Mouse (Mus musculus): ENCODE measurements around the gene Mst1r.

Gene Mst1r

DNA sequence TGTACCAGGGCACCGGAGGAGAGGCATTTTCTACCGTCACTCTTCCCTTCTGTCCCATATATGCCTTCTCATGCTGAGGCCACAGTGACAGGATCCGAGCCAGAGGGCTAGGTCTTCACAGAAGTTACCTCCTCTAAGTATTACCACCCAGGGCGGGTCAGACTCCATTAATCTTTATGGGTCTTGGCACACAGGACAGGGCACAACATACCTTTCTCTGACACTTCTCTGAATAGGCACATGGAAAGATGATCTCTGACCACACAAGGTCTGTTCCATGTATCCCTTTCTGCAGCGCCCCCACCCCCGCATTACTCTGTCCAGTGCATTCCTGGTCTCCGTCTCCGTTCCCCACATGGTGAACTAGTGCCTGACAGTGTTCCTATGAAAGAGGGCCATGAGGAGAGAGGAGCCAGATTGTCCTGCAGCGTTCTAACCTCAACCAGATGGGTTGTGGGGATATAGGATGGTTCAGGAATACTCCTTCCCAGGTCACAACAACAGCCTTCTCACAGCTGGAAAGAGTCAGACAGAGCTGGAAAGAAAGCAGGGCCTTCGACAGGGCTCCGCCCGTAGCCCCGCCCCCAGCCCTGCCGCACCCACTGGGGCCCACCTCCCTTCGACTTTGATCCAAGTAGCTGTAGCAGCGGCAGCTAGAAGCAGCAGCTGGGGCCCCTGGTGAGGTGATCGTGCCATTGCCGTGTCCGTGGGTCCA is at the start of gene Mst1r:
Gene Mst1r (plus strand): TSS at position 622 of the 715 bp plus-strand sequence.
- in situ Hi-C loops (cut with MboI, MseI) = no loop called here

DNA sequence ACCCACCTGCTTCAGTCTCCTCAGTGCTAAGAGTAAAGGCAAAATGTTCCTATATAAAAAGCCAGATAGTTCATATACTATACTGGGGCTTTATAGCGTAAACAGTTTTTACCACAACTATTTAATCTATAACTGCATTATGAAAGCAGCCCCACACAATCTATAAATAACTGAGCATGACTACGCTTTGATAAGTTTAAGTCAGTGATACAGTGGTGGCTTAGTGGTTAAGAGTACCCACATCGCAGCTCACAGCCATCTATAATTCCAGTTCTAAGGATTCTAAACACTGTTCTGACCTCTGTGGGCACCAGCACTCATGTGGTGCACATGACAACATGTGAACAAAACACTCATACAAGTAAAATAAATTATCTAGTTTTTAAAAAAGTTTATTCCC is 48.3 kb upstream of the Mst1r start:
- in situ Hi-C loops (cut with MboI, MseI) = no loop called here

DNA sequence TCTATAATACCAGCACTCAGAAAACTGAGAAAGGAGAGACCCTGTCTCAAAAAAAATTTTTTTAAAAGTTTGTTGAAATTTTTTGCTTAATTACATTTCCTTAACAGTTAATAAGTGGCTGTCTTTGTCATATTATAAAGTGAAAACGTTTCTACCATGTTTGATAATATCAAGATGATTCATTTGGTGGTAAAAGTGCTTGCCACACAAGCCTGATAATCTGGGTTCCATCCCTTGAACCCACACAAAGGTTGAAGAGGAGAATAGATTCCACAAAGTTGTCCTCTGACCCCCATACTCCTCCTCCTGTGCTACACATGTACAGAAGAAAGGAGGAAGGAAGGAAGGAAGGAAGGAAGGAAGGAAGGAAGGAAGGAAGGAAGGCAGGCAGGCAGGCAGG is 42.2 kb upstream of the Mst1r start:
- in situ Hi-C loops (cut with MboI, MseI) = no loop called here

DNA sequence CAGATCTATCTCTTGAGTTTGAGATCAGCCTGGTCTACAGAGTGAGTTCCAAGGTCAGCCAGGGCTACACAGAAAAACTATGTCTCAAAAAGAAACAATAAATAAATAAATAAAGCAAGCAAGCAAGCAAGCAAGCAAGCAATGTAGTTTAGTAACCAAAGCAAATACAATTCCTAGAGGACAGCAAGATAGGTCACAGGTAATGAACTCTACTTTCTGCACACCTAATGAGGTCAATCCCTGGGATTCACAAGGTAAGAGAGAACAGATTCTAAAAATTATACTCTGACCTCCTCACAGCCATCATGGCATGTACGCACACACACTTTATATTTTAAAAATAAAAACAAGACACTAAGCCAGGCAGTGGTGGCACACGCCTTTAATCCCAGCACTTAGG is 40.6 kb upstream of the Mst1r start:
- in situ Hi-C loops (cut with MboI, MseI) = no loop called here

DNA sequence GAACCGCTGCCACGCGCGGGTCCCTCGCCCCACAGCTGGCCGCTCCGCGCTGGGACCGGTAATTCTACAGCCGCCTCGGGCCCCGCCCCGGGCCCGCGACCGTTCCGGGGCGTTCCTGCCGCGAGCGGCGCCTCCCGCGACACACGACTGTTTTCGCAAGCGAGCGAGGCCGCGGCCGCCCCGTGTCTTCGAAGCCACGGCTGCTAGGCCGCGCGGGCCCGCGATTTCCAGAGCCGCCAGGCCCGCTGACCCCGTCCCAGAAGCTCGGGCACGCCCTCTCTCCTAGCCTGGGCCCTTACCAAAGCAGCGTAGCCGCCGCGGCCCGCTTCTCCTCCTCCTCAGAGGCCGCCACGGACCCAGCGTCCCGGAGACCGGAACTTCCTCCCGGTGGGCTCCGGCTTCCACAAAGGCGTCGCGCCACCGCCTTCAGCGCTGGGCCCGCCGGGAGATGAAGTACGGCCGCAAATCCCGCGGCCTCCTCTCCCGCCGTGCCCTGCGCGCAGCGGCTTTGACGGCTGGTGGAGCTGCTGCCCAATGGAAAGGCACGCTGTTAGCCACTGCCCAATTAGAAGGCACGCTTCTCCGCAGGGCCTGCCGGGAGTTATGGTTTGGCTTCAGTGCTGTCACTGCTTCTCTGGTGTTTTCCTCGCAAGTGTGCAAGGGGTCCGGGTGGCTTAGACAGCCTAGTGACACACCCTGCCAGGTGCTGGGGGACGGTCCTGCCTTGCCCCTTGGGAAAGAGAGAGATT is 34.1 kb upstream of the Mst1r start:
- in situ Hi-C loops (cut with MboI, MseI) = no loop called here

DNA sequence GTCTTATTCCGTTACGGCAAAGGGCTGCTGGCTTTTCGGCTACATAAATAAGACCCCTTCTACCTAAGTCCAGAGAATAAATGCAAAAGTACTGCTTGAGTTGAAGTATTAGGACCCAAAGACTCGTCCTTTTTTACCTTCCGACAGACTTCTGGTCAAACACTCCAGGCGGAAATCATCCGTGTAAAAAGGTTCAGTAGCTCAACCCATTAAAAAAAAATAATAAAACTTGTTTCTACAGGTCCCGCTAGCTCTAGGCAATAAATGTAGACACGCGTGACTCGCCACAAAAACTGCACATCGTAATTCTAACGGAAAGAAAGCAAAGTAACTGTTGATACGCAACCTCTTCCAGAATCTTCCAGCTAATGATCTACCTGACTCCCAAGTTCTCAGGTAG is 33.5 kb upstream of the Mst1r start, which contains the start of gene Rbm6:
Gene Rbm6 (minus strand): TSS at position 101 of the 400 bp plus-strand sequence.
- in situ Hi-C loops (cut with MboI, MseI) = no loop called here

DNA sequence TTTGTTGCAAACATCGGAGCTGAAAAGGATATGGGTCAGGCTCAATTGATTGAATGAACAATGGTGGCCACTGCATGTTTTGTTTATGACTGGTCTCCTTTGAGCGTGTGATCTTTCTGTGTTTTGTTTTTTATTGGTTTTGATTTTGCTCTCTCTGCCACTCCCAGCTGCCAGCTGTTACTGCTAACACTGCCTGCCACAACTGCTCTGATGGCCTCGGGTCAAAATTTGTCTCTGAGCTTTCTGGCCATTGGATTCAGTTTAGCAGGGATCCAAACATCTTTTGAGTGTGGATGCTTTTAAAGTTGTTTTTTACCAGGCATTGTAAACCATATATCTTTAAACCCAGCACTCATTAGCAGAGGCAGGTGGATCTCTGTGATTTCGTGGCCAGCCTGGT is 26.3 kb upstream of the Mst1r start:
- in situ Hi-C loops (cut with MboI, MseI) = loop anchor here in 1 of 2 experiments (10.0 kb wide), 1 partner anchor 1676 kb away; the partner anchor contains the start of gene Twf2

DNA sequence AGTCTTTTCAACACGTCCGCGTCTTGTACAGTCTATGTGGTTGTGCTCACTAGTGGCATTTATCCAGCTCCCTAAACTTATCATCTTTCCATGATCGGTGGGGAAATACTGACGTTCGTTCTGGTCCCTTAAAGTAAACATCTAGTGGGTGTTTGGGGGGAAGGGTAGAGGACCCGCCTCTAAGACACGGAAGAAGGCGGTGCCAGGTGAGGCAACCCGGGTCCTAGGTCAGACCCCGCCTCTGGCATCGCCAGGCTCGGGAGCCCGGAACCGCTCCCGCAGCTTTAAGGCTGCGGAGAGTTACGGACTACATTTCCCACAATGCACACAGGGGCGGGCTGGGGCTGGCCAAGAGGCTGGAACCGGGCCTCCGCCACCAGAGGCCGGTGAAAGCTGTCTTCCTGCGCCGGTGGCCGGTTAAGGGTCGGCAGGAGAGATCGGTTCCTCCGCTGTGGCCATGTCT is 18.8 kb upstream of the Mst1r start, which contains the start of gene Mon1a:
Gene Mon1a (plus strand): TSS at position 348 of the 463 bp plus-strand sequence.
- in situ Hi-C loops (cut with MboI, MseI) = loop anchor here in 1 of 2 experiments (10.0 kb wide), 1 partner anchor 1683 kb away; the partner anchor contains the start of gene Twf2

DNA sequence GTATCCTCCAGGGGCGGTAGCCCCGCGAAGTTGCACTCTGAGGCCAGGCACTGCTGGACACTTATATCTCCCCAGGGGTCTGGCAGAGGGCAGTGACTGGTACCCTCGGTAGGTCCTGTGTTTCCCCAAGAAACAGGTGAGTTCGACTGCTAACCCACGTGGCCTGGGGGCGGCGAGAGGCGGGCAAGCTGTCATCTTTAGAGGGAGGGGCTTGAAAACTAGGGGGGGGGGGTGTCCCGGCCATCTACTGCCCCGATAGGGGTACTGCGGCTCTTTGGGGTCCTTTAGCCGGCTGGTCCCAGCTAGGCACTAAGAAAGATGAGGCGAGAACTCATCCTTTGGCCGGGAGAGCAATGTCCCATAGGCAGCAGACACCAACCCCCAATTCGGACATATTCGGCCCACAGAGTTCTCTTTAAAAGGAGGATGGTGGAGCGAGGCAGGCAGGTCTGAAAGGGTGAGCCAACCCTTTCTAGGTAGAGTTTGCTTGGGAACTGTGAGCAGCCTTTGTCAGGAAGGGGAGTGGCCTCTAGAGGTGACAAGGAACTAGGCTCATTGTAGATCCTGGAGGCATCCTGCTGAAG is 18.3 kb upstream of the Mst1r start:
- in situ Hi-C loops (cut with MboI, MseI) = loop anchor here in 1 of 2 experiments (10.0 kb wide), 1 partner anchor 1684 kb away; the partner anchor contains the start of gene Twf2

DNA sequence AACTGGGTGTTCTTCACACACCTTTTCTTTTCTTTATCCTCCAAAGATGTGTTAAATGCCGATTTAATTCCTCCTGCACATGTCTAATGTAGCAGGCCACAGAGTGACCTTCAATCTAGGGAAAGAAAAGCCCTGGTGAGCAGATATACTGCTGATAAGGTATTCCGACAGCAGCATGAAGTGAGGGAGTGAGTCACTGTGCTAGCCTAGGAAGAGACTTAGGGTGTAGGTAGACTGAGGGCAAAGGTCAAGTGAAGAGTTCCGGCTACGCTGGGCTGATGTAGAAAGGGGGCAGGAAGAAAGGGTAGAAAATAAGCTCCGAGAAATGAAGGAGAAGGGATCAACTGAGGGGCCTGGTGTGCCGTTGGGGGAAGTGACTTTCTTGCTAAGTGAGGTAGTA is 16.4 kb upstream of the Mst1r start:
- in situ Hi-C loops (cut with MboI, MseI) = loop anchor here in 1 of 2 experiments (5.0 kb wide), 1 partner anchor 102 kb away; the partner anchor contains the start of gene Cdhr4

DNA sequence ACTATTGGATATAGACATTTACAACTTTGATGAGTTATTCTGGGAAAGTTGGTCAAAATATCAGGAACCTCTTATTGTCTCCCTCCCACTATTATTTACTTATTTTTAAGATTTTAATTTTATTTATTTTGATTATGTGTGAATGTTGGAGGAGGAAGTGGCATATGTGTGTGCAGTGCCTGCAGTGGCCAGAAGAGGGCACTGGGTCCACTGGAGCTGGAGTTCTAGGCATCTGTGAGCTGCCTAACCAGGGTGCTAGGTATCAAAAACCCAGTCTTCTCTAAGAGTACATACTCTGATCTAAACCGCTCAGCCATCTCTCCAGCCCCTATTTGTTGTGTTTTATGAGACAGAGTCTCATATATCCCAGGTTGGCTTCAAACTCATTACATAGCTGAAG is 15.7 kb upstream of the Mst1r start:
- in situ Hi-C loops (cut with MboI, MseI) = loop anchor here in 1 of 2 experiments (5.0 kb wide), 1 partner anchor 101 kb away; the partner anchor contains the start of gene Cdhr4

DNA sequence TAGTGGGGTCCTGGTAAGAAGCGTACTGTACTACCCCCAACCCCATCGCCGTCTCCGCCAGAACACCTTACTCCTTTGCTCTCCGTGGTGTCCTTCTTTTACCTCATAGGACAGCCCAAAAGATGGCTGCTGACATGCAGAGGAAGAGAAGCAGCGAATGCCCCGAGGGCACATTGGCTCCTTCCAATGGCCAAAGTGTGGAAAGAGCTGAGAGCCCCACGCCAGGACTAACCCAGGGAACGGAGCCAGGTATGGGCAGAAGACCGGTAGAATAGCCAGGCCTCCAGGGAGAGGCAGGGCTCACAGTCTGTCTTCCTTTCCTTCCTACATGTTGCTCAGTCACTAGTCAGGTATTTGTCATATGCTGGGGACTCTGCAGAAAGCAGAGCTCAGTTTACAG is 8.1 kb upstream of the Mst1r start:
- in situ Hi-C loops (cut with MboI, MseI) = no loop called here

DNA sequence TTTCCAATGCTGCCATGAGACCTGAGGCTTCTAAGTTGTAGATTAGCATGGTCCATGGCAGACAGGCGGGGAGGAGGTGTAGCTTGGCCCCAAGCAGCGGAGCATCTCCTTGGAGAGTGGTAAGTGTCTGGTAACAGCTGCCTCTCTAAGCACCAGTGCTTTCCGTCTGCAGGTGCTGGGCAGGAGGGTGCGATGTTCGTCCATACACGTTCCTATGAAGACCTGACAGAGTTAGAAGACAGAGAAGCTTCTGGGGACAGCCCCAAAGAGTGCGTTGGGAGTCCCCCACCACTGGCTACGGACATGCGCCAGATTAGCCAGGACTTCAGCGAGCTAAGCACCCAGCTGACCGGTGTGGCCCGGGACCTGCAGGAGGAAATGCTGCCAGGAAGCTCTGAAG is 6.8 kb upstream of the Mst1r start:
- in situ Hi-C loops (cut with MboI, MseI) = loop anchor here in 1 of 2 experiments (5.0 kb wide), 1 partner anchor 167 kb away; no protein-coding TSS in a partner anchor

DNA sequence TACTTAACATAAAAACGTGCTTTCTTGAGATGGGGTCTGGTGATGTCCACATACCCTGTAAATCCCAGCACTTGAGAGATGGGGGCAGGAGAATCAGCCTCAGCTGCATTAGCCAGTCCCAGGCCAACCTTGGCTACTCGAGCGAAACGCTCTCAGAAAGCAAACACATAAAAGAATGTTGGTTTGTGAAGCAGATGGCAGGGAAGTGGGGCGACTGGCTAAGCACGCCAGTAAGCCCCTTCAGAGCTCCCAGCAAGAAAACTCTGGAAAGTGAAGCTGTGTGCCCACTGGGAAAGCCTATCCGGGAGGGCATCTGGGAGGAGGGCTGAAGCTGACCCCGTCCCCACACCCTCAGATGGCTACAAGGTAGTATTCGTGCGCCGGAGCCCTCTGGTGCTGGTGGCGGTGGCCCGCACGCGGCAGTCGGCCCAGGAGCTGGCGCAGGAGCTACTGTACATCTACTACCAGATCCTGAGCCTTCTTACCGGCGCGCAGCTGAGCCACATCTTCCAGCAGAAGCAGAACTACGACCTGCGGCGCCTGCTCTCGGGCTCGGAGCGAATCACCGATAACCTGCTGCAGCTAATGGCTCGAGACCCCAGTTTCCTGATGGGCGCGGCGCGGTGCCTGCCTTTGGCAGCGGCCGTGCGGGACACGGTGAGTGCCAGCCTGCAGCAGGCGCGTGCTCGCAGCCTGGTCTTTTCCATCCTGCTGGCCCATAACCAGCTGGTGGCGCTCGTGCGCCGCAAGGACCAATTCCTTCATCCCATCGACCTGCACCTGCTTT is 5.6 kb upstream of the Mst1r start:
- in situ Hi-C loops (cut with MboI, MseI) = loop anchor here in 1 of 2 experiments (5.0 kb wide), 1 partner anchor 166 kb away; no protein-coding TSS in a partner anchor

DNA sequence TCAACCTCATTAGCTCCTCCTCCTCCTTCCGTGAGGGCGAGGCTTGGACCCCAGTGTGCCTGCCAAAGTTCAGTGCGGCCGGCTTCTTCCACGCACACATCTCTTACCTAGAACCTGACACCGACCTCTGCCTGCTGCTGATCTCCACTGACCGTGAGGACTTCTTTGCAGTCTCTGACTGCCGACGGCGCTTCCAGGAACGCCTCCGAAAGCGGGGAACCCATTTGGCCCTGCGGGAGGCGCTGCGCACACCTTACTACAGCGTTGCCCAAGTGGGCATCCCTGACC is 5.1 kb upstream of the Mst1r start:
- in situ Hi-C loops (cut with MboI, MseI) = loop anchor here in 1 of 2 experiments (5.0 kb wide), 1 partner anchor 166 kb away; no protein-coding TSS in a partner anchor

DNA sequence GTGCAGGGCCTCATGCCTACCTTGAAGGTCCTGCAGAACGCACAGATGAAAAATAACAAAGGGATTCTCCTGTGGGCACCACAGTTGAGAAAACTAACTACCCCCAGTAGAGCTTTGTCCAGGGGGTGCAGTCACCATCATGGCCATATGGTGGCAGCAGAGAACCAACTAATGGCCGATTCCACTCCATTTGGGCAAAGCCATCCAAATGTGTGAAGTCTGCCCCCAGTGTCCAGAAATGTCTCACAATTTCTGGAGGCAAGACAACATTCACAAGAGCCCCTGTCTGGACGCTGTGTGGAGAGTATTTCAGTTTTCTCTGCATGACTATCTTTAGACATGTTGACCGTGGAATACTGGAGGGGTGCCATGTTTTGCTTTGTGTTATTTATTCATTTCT is 1.9 kb upstream of the Mst1r start:
- in situ Hi-C loops (cut with MboI, MseI) = loop anchor here in 1 of 2 experiments (5.0 kb wide), 1 partner anchor 163 kb away; no protein-coding TSS in a partner anchor

DNA sequence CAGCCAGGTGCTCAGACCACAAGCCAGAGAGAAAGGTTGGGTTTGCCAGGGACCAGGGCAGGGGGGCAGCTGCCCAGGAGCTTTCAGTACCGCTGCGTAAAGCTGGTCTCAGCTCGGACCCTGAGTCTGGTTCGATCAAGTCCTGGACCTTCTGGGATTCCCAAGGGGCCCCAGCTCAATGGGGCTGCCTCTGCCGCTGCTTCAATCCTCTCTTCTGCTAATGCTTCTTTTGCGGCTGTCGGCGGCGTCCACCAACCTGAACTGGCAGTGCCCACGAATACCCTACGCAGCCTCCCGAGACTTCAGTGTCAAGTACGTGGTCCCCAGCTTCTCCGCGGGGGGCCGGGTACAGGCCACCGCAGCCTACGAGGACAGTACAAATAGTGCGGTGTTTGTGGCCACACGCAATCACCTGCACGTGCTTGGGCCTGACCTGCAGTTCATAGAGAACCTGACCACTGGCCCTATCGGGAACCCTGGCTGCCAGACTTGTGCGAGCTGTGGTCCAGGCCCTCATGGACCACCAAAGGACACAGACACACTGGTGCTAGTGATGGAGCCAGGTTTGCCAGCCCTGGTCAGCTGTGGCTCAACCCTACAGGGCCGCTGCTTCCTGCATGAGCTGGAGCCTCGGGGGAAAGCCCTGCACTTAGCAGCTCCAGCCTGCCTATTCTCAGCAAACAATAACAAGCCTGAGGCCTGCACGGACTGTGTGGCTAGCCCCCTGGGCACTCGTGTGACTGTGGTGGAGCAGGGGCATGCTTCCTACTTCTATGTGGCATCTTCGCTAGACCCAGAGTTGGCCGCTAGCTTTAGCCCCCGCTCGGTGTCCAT is 511 bp downstream of the Mst1r start:
- in situ Hi-C loops (cut with MboI, MseI) = no loop called here

DNA sequence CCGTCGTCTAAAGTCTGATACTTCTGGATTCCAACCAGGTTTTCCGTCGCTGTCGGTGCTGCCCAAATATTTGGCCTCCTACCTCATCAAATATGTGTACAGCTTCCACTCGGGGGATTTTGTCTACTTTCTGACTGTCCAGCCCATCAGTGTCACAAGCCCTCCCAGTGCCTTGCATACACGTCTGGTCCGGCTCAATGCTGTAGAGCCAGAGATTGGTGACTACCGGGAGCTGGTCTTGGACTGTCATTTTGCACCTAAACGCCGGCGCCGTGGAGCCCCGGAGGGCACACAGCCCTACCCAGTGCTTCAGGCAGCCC is 1.1 kb downstream of the Mst1r start:
- in situ Hi-C loops (cut with MboI, MseI) = no loop called here

DNA sequence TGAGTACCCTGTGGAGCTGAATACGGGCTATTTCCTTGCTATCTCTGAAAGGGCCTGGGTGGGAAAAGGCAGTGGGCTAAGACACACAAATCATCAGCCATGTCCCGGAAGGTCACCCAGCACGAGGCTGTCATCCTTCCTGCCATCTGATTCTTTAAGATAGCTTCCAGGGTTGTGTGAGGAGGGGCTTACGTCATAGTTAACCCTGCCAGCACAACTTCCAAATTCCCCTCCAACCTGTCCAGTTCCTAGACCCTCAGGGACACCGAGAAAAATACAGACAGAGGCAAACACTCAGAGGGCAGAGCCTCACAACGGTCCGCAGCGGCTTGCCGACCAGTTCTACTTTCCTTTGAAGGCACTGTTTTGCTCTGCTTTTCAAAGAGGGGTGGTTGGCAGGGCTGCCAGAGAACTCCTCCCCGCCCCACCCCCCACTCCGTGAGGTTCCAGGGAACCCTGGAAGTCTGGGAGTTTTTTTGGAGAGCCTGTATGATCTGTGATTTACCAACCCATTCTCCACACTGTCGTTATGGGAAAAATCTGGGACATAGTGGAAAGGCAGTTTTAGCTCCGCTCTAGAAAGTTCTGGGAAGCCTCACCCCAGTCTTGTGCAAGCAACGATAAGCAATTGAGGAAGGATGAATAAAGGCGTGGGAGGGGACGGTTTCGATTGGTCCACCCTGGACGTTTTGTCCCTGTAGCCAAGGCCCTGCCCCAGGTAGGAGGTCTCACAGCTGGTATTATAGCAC is 1.9 kb downstream of the Mst1r start:
- in situ Hi-C loops (cut with MboI, MseI) = no loop called here

Measured in T-helper 17 cell (primary cell).